Mouse (Mus musculus): ENCODE results near the gene Sos2.
A peak's percentile ranks its signal among the peaks of the same experiment; 100 is the strongest.
"Not testable (repeated sequence)": the region's sequence is repeated elsewhere in the genome, so short reads cannot be mapped to it uniquely, and the experiment has no call there.

Sos2 gene

DNA sequence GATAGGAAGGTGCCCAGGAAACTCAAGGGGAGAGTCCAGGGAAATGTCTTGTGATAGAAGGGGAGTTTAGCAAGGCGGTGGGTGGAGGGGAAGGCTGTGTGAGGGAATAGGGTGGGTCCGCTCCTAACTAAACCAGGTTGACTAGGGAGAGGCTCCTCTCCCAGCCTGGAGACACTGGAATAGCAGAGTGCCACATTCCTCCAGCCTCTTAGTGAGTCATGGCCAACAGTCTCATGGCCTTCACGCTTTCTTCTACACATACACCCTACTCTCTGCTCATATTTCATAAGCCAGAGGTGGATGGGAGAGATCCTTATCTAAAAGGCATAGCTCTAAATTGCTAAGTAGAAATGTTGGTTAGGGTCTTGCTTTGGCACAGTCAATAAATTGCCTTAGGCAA, 111.7 kb downstream of the Sos2 start:
- DNase-seq (ENCODE audit: low spot score), result peak; percentile 28

DNA sequence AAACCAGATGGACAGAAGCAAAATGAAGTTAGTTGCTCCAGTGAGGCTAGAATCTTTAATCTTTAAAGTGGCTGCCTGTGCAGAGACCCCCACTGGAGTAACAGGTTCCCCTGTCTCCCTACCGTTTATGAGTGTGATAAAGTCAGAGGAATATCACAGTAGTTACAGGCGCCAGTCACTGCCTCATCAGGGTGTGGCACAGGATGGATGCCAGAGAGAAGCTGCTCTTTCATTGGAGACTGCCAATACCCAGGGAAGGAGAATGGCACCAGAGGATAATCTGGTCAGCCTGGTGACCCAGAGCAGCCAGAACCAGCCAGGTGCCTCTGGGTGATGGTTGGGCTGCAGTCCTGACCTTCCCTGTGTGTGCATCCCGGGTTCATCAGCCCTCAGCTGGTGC, 113.4 kb downstream of the Sos2 start:
- DNase-seq (ENCODE audit: low spot score), result peak; percentile 33

DNA sequence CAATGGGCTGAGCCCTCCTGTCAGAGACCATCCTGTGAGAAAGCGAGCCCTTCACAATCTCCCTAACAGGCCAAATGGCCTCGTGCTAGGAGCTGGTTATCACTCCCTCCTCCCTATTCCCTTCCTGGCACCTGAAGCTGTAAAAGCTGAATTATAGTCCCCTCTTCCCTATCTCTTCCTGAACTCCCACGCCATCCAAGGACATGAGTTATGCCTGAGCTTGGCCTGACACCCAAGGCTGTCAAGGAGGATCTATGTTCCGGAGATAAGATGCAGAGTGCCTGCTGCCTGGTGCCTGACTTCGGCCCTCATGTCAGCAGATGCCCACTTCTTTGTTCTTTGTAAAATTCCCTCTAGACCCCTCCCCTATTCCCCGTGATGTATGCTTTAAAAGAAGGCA, 120.6 kb downstream of the Sos2 start:
- not testable (repeated sequence) for DNase-seq (ENCODE audit: low spot score)

DNA sequence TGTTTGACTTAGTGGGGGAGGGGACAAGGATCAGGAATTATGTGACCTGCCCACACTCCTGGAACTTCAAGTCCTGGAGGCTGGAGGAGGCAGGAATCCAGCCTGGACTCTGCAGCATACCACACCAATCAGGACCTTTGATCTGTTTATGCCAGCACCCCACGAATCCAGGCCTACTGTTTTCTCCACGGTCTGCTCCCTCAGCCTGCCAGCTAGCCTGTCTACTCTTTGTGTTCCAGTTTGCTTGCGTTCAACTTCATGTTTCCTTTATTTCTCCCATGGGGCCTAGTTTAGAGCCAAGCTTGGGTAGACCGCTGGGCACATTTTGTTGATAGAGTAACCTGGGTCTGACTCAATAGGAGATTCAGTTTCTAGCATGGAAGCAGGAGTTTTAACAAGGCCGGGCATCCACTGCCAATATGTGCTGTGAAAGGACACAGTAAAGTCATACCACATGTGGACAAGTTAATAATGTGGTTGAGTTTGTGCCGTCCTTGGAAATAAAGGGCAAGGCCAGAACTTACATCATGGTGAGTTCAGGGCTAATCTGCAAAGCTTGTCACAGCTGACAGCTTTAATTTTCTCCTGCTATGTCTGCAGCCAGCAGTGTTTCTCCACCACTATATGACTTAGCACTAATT, 125.3 kb downstream of the Sos2 start:
- DNase-seq (ENCODE audit: low spot score), result no peak

DNA sequence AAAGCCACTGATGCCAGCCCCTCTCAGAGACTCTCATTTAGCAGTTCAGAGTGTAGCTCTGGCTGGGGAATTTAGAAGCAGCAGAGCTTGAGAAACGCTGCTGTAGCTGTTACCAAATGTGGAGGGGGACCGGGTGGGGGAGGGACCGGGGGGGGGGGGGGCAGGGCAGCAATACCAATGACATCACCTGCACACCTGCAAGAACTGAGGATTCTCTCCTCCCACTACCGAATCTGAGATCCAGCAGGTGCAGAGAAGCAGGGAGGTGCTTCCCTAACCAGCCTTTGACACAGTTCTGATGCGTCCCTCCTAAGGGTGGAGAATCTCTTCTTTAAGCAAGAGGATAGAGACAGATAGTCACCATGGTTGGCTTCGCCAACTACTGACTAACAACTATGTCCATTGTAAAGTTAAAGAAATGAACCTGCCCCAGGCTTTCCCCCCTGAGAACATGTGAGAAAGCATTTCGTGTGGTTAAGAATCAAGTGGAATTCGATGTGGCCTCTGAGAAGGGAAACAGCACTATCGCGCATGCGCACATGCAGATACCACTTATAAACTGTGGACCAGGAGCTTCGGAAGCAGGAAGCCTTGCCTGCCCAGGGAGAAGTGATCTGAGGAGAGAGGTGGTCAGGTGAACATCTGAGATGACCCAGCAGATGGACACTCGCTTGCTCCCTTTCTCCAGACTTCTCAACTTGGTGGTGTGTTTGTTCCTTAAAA, 136.0 kb downstream of the Sos2 start:
- no peak for DNase-seq (ENCODE audit: low spot score)

DNA sequence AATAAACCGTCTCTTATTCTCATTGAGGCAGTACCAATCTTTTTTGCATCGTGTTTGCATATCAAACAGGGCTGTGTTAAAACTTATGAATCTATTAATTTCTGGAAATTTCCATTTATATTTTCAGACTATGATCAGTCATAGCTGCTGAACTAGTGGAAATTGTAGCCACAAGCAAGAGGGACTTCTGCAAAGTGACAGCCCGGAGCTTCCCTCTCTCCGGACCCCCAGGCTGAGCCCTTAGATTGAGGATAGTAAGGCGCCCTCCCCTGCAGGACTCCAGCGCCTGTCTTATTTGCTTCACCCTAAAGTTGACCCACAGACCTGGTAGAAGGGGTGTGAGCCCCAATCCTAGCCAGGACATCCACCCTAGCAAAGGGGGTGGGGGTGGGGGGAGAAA, 136.7 kb downstream of the Sos2 start:
- no peak for DNase-seq (ENCODE audit: low spot score)

DNA sequence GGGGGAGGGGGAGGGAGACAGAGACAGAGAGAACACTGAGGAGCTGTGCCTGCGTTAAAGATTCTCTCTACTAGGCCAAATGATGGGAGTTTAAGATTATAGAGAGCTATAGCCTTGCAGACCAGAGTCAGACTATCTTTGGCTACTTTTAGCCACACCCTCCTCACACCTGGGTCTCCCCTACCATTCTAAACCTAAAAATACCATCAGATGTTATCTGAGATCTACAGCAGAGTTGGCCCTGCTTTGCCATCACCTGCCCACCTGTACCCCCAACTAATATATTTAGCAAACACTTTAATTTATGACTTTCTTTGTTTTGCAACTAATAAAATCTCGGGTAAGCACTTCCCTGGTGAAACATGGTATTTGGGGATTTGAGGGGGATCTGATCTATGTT, 137.1 kb downstream of the Sos2 start:
- DNase-seq (ENCODE audit: low spot score), result no peak

DNA sequence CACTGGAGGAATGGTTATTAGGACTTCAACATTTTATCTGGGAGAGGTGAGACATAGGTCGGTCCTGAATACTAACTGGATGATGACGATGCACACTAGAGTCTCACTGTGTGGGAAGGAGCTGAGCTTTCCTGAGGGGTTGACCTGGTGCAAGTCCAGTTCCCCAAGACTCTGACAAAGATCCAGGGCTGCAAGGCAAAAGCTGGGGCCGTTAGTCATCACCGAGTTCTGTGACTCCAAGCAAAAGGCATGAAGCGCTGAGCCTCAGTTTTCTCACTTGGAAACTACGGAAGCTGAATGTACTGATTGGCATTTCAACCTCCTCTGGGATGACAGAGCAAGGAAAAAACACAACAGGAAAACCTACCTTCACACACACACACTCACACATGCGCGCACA, 139.3 kb downstream of the Sos2 start:
- no peak for DNase-seq (ENCODE audit: low spot score)

DNA sequence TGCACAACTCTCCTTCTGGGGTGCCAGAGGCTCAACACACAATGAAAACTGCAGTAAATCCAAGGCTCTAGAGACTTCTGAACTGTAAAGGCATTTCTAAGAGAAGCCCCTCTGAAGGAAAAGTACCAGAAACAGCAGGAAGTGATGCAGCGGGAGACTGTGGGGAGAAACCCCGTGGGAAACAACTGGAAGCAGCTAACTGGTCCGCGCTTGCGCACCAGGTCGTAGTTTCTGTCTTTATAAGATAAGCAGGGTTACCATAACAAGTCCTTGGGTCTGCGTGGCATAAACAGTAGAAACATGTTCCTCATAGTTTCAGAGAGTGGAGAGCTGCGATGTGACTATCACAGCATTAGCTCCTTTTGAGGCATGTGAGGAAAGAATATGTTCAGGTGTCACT, 140.0 kb downstream of the Sos2 start:
- no peak for DNase-seq (ENCODE audit: low spot score)

DNA sequence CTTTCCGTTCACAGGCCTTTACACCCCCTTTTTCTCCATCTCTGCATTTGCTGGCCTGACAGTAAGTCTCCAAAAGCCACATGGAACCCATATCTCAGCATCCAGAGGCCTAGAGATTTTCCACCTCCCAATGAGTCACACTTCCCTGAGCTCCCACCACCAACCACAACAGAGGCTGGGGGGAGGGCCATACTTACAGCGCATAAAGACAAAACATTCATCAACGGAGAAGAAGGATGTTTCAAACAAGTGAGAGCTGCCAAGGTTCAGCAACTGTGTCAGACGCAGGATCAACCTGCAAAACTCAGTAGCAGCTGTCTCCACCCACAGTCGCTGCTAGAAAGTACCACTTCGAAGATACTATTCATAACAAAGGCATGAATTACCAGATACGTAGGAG, 142.3 kb downstream of the Sos2 start:
- no peak for DNase-seq (ENCODE audit: low spot score)

DNA sequence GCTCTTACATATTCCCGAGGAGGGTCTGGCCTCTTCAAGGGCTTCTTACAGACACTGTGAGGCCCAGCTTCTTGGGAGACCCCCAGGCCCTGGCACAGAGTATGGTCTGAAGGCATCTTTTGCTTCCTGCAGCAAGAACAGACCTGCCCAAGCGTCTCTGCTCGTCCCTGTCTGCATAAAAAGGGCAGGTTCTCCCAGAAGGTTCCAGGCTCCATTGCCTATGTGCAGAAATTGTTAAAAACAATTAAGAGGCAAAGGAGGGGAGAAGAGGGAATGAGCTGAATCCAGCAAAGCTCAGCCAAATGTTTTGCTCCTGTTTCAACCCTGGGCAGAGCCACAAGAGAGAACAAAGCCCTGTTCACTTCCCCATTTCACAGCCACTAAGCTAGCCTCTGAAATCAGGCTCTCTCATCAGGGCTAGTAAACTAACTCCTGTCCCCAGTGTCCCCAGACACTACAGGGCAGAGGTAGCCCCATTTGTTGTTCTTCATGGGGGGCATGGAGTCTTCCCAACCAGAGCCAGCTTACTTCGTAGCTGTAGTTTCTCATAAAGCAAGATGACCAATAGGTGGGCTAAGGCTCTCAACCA, 143.2 kb downstream of the Sos2 start:
- DNase-seq (ENCODE audit: low spot score), result no peak

DNA sequence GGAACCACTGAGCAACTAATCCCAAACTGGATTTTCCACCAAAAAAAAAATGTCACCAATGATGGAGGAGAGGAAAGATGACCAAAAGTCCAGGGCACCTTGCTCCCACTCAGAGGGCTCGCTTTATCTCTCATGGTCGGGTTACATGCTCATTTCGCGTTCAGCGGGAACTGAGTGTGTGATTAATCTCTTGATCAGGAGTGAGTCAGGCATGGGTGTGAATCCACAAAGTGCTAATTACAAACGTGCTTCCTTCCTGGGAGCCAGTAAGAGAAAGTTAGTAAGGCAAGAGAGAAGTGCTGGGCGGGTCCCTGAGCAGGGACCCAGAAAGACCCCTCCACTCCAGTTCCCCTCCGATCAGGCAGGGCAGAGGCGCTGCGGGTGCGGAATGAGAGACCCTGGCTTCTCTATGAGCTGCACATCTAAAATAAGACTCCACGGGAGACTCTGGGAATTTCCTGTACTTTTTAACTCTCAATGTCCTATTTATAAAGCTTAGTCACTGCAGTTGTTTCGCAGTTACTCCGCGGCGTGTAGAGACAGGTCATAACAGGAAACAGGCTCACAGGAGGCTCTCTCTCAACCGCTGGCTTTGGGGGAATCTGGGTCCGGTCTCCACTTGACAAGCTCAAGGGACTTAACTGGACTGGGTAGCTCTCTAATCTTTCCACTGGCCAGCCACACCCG, 143.8 kb downstream of the Sos2 start:
- no peak for DNase-seq (ENCODE audit: low spot score)

DNA sequence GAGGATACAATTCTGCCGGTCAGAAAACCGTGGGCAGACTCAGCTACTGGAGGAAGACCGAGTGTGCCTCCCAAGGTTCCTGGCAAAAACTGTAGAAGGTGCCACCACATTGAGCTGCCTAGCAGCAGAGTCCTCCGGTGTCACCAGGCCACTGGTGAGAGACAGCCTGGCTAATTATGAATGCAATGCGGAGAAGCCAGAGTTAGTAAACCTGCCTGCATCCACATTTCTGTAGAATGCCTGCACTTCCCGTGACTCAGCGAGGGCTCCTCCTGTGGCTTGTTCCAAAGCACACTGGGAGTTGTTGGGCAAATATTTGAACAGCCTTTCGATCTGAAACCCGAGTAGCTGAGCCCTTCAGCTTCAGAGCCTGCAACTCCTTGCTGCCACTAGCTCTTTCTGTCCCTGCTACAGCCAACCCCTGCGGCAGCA, 144.4 kb downstream of the Sos2 start:
- DNase-seq (ENCODE audit: low spot score), result no peak

DNA sequence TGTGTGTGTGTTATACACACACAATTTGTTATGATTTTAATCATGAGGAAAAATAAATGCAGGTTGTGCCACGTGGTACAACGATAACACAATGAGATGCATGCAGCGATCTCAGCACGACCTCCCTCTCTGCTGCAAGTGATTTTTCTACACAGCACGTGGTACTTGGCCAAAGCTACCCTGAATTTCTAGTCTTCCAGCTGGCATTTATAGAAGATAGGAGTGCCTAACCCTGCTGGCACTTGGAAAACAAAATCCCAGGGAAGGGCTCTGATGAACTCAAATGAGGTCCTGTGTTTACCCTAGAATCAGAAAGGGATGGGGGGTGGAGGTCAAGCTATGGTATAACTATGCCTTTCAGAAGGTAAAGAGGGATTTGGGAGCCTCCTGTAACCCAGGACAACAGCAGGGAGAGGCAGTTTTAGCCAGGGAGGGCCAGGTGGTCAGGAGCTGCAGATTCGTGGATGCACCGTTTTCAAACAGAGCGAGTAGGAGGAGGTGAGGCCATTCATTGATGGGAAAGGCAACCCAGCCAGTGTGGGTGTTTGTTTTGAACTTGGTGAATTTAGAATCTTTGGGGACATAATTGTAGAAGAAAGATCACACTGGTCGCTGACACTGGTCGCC, 144.9 kb downstream of the Sos2 start:
- DNase-seq (ENCODE audit: low spot score), result no peak

All from testis, postnatal 10 days (tissue).